Mouse (Mus musculus) CD4-positive helper T cell, adult 2 months (primary cell): ENCODE results near the gene Wsb2.
"Not testable (repeated sequence)": the region's sequence is repeated elsewhere in the genome, so short reads cannot be mapped to it uniquely, and the experiment has no call there.

Experiments
- DNase-seq: peaks from one replicate; pipeline ENCODE4 v3.0.0-alpha.2; 2012; ENCODE audit warnings: low read depth, missing footprints, low spot score

The Wsb2 gene

DNA sequence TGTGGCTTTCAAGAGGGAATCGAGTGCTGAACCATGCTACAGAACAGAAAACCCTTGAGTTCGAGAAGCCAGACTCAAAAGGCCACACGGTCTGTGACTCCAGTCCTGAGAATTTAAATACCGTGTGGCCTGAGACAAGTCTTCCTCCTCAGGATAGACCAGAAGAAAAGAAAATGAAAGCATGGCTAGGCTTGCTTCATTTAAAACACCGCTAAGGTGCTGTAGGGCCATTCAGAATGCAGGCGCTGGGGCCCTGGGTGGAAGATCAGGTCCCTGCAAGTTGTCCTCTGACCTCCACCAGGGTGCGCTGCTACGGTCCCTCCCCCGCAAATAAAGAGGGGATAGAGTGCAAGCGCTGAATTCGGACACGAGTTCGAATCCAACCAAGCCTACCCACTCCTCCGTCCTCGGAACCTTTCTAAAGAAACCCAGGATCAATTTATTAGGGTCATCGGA, 31.2 kb downstream of the Wsb2 start:
- peak; percentile 71 for DNase-seq

DNA sequence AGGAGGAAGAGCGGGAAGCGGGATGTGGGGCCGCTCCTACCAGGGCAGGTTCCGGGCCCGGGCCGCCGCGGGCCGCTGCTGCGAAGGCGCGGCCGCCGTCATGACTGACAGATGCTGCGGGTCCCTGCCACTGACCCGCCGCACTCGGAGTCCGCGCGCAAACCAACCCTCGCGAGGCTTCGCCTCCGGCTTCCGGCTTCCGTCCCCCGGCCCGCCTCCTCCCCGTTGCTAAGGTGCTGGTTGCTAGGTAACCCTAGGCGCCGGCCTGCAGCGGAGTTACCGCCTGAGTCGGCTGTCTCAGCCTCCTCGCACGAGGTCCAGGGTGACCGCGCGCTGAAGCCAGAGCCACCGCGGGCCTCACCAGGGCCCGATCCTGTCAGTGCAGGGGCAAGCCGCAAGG, 31.8 kb downstream of the Wsb2 start, which contains the start of gene Rfc5:
Gene Rfc5 (minus strand): TSS at position 171 of the 400 bp plus-strand sequence.
- DNase-seq: peak; percentile 94

DNA sequence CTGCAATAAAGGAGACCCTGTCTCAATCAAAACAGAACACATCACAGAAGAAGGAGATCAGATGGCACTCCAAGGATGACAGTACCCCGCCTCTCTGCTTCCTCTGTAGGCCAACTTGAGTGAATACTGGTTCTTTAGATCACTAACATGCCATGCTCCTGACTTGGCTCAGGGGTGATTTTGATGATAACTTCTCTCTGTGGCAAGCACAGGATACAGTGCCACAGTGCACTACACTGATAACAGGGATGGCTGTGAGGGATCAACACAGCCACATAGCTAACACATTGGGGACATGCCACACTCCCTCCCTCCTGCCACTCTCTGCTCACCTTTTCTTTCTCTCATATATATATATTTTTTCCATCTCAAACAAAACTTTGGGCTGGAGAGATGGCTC, 33.8 kb downstream of the Wsb2 start:
- DNase-seq: no peak

DNA sequence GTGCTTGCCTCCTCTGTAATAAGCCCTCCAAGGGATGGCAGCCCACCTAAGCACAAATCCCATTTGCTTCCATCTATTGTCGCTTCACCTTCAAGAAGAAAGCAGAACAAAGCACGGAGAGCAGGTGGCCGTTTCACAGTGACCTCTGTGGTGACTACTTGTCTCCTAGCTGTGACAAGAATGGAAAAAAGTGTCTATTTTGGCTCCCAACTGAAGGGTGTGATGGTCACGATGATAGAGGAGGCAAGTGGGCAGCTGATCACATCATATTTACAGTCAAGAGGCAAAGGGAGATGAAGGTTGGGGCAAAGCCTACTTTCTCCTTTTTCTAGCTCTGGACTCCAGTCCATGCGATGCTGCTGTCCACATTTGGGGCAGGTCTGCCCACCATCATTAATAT, 38.7 kb downstream of the Wsb2 start:
- no peak for DNase-seq

DNA sequence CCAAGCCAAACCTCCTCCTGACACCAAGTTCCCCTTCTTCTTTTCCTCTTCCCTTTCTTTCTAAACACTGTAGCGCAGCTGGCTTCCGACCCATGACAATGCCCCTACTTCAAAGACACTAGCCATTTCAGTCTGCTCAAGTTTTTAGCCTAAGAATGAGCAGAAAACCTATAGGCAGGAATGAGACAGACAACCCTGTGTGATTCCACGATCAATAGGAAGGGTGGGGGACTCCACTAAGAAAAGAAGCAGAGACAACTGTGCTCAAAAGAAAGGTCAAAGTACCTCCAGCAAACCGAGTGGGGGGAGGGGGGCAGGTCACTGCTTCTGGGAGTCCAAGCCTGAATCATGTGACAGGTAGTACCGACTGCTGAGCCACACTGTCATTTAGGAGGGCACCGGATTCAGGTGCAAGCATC, 39.5 kb downstream of the Wsb2 start:
- DNase-seq: no peak

DNA sequence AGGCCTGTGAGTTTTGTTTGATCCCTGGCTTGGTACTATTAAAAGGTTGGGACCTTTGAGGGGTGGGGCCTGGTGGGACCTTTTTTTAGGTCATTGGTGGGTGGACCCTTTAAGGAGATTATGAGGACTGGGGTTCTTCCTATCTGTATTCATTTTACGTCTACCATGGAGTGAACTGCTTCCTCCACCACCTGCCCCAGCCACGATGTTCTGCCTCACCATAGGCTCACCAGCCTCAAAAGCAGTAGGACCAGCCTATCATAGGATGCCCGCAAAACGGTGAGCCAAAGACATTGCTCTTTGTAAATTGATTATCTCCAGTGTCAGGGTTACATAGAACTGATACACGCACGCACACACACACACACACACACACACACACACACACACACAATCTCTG, 40.3 kb downstream of the Wsb2 start:
- DNase-seq: no peak

DNA sequence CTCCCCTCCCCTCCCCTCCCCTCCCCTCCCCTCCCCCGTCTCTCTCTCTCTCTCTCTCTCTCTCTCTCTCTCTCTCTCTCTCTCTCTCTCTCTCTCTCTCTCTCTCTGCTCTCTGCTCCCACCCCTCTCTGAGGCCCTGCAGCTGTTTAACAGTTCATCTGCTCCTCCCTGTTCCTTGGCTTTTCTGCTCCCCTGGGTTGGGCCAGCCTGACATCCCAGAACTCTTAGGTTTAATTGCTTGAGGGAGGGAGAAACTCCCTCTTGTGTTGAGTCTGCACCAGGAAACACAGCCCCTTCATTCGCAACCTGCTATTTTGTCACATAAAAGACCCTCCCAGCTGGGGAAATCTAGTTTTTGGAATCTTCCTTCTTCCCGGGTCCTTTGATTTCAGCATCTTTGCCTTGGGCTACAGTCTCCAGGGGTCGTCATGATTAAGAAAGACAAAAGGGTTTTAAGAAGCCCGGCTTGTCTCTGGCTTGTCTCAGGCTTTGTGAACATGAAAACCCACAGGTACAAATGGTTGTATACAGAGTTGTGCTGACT, 41.0 kb downstream of the Wsb2 start:
- DNase-seq: no peak

DNA sequence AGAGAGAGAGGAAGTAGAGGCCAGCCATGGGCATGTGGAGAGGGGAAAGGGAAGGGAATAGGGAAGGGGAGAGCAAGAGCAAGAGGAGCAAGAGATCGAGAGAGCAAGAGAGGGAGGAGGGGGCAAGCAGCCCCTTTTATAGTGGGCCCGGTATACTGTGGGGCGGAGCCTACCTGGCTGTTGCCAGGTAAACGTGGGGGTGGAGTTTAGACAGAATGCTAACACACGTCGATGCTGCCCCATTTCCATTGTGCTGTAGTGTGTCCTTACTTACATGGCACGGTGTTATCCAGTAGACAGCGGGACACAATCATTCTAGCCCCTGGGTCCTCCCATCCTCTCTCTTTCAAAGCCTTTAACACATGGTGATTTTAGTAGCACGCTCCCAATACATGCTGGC, 42.2 kb downstream of the Wsb2 start:
- no peak for DNase-seq

DNA sequence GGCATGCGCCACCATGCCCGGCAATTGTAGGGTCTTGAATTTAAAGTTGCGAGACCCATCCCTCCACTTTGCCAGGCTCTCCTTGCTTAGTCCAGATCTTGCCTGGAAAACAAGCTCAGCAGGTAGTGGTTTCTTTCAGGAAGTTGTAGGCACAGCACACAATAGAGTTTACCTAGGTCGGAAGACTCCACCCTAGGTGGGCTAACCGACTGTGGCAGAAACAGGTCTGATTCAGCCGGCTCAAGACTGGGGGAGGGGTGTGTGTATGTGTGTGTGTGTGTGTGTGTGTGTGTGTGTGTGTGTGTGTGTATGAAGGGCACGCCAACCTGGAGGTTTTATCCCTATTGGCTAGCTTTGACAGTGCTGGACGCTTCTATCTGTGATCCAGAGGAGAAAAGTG, 46.5 kb downstream of the Wsb2 start:
- no peak for DNase-seq

DNA sequence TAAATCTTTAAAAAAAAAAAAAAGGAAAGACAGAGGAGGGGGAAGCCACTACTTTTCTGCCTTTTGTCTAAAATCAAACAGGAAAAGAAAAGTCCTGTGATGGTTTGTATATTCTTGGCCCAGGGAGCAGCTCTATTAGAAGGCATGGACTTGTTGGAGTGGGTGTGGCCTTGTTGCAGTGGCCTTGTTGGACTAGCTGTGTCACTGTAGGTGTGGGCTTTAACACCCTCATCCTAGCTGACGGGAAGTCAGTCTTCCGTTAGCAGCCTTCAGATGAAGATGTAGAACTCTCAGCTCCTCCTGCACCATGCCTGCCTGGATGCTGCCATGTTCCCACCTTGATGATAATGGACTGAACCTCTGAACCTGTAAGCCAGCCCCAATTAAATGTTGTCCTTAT, 47.6 kb downstream of the Wsb2 start:
- not testable (repeated sequence) for DNase-seq

DNA sequence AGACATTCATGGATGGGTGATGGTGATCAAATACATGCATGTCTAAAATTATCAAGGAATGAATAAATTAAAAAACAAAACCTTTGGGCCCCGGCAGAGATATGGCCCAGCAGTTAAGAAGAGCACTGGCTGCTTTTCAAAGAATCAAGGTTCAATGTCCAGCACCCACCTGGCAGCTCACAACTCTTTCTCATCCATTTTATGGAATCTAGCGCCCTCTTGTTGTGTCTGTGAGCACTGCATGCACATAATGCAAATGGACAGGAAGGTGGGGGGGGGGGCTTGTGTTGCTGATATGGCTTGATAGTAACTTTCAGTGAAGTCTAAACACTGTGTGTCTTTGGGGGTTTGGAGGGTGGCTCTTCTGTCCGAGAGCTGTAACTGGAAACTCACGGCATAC, 51.1 kb downstream of the Wsb2 start:
- DNase-seq: peak; percentile 23

DNA sequence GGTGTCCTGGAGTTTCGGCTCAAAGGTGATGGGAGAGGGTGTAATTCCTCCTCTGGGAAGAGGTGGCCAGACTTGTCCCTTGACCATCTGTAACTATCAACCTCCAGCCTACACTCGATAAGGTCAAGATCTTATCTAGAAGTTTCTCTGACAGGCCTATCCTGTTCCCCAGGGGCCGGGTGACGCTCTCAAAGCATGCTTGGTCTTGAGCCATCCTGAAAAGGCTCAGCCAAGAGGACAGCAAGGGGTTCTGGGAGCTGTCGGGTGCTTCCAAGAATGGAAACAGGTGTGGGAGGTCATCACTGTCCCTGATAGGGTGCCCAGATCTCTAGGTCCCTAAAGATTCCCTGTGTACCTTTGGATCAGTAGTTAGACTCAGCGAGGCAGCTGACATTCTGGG, 52.3 kb downstream of the Wsb2 start:
- DNase-seq: no peak

DNA sequence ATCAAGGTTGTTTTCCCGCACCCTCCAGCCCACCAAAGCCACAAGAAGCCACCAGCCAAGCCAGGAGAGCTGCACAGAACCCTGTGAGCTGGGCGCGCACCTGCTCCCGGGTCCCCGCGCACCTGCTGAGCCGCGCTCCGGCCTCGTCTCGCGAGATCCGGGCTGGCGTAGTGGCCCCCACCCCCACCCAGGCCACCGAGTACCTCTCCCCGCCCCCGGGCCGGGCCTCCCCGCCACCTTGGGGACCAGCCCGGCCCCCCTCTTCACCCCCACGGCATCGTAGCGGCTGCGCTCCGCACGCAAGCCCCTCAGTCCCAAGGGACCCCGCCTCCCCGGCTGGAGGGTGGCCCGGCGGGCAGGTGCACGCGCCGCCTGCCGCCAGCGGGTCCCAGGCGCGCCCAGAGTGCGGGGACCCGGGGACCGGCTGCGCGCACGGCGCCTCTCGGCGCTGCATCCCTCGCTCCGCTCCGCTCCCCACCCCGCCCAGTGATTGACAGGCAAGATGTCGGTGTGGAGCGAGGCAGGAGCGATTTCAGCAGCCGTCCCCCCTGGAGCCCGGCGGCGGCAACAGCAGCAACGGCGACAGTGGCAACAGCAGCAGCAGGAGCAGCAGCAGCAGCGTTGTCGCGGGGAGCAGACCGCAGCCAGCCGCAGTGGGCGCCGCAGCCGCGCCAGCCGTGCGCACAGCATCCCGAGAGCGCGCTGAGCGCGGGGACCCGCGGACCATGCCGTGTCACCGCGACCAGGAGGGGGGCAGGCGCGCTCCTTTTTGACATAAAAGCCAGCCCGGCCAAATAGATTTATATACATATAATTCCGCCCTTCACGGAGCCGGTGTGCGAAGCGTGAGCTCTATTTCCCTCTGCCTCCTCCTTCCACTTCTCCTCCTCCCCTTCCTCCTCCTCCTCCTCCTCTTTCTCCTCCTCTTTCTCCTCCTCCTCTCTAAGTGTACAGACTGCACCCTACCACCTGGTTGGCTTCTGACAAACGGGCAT, 56.7 kb downstream of the Wsb2 start, which contains the start of gene Ksr2:
Gene Ksr2 (plus strand): TSS at position 494 of the 995 bp plus-strand sequence.
- peak; percentile 28 for DNase-seq

DNA sequence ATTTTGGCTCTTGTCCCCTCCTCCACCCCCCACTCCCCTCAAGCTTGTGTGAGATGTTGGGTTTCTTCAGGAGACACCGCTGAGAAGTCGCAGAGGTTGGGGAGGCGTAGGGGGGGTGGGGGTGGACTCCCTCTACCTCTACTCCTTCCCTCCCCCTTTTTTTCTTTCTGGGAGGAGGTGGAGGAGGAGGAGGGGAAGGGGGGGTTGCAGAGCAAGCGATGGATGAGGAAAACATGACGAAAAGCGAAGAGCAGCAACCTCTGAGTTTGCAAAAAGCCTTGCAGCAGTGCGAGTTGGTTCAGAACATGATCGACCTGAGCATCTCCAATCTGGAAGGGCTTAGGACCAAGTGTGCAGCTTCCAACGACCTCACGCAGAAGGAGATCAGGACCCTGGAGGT, 57.5 kb downstream of the Wsb2 start:
- no peak for DNase-seq

DNA sequence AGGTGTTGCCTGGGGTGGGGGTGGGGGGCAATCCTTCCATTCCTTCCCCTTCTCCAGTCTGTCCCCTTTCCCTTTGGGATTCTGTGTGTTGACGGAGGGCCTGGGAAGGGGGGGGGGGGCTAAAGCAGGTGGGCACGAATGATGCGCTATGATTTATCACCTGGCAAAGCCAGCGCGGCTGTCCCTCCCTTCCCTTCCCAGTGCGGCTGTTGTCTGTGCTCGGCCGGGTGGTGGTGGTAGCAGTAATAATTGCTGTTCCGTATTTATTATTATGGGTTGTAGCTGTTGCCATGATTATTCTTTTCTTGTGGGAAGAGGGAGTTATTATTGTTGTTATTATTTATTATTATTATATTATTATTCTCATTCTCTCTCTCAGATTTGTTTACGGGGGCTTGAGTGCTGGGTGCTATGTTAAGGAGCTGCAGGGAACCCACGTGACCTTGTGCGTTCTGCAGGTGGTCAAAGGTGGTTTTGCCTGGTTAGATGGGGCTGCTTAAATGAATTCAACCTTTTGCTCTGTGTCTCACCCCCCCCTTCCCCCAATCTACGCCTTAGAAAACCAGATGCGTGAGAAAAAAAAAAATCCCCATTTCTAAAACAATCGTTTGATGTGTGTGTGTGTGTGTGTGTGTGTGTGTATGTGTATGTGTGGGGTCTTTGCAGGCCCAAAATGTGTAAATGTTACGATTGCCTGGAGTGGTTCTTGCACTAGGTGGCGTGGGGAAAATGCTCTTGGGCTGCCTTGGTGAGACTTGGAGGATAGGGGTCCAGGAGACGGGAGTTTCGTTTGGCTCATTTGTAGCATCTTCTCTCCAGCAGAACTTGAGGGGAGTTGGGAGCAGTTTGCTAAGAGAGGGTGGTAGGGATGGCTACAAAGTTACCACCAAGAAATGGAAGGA, 58.2 kb downstream of the Wsb2 start:
- DNase-seq: no peak

DNA sequence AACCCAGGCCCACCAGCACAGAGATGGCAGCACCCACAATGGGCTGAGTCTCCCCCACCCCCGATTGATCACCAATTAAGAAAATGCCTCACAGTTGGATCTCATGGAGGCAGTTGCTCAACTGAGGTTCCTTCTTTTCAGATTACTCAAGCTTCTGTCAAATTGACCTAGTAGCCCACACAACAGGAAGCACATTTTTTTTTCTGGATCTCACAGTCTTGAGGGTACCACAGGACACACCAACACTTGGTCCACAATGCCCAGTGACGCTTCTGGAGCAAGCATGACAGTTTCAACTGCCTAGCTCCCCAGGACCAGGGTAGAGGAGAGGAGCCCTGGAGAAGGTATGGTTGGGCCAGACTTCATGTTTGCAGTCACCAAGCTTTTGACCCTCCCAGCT, 60.3 kb downstream of the Wsb2 start:
- DNase-seq: no peak
